Mouse (Mus musculus) cortical plate, adult 2 months (tissue): ENCODE results near the gene Socs5. TPM values are rescaled to one million over a fixed set of nuclear protein-coding genes. Genes with fewer than 3 reads are reported as not detected.

Experiments
- H3K27ac ChIP-seq: fragments of 200-500 bp; 2 replicates; pipeline ENCODE4 v1.5.1; 2012; ENCODE audit warnings: low read length, control low read depth, inconsistent platforms; ENCODE audit not compliant: insufficient read depth
- H3K4me1 ChIP-seq: fragments of 200-500 bp; 2 replicates; pipeline ENCODE4 v1.6.1; 2011; ENCODE audit warnings: low read length; ENCODE audit not compliant: control insufficient read depth, insufficient read depth
- H3K4me3 ChIP-seq: fragments of 200-500 bp; 2 replicates; pipeline ENCODE4 v1.5.1; 2011; ENCODE audit warnings: mild to moderate bottlenecking, low read length, control low read depth; ENCODE audit not compliant: insufficient read depth
- CTCF ChIP-seq: fragments of 200-500 bp; IDR thresholded peaks from 2 replicates; pipeline ENCODE4 v1.5.1; 2011; ENCODE audit warnings: mild to moderate bottlenecking, control low read depth, low read length; ENCODE audit not compliant: insufficient read depth; ENCODE audit errors: extremely low read depth
- POLR2A ChIP-seq: fragments of 200-500 bp; IDR thresholded peaks from 2 replicates; pipeline ENCODE4 v1.6.1; 2011; ENCODE audit warnings: mild to moderate bottlenecking, low read length, control low read depth; ENCODE audit not compliant: insufficient read depth; ENCODE audit errors: extremely low read depth
- polyA plus RNA-seq: library from polyadenylated mRNA; depleted of rRNA; stranded (reverse); fragments of >200 nt; gene quantifications from 2 replicates; pipeline ENCODE4 v1.2.3, GENCODE M21; 2012

Socs5 gene
- polyA plus RNA-seq, 1 experiment: 64.1 TPM

DNA sequence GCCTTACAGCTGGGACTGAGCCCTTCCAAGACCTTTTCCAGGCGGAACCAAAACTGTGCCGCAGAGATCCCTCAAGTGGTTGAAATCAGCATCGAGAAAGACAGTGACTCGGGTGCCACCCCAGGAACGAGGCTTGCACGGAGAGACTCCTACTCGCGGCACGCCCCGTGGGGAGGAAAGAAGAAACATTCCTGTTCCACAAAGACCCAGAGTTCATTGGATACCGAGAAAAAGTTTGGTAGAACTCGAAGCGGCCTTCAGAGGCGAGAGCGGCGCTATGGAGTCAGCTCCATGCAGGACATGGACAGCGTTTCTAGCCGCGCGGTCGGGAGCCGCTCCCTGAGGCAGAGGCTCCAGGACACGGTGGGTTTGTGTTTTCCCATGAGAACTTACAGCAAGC, 26.3 kb downstream of the Socs5 start:
- Histone ChIP-seq H3K4me1 (no peaks in the 10 kb centered on the region), H3K4me3 (no peak overlapping the region)
- TF ChIP-seq CTCF: no peak
- TF ChIP-seq POLR2A: no peak

DNA sequence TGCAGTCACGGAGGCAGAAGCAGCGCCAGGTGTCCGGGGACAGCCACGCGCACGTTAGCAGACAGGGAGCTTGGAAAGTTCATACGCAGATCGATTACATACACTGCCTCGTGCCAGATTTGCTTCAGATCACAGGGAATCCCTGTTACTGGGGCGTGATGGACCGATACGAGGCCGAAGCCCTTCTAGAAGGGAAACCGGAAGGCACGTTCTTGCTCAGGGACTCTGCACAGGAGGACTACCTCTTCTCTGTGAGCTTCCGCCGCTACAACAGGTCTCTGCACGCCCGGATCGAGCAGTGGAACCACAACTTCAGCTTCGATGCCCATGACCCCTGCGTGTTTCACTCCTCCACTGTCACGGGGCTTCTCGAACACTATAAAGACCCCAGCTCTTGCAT, 27.2 kb downstream of the Socs5 start:
- H3K4me3 ChIP-seq: no peak overlapping the region
- no peak for TF ChIP-seq CTCF
- no peak for TF ChIP-seq POLR2A
- no peak overlapping the region for H3K27ac ChIP-seq
- H3K4me1 ChIP-seq: no peaks in the 10 kb centered on the region

More for the DNA sequence above, 26.3 kb downstream of the Socs5 start:
- H3K27ac ChIP-seq: no peak overlapping the region

DNA sequence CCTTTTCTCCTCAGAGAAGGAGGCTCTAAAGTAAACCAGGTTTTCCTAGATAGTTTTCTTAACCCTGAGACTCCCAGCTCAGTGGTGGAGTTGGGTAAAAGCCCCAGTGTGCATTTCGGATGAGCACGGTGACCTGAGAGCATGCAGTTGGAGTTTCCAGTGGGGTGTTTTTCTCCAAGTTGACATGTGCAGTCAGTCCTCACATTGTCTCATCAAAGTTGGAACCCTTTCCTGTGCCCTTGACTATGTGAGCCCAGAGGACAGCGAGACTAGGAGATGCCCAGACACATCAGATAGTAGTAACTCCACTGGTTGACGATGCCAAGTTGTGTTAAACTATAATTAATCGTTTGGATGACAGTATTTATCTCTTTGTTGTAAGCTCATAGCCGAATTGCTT, 28.3 kb downstream of the Socs5 start:
- TF ChIP-seq POLR2A (no peak), CTCF (no peak)
- Histone ChIP-seq H3K27ac (no peak overlapping the region), H3K4me3 (no peak overlapping the region), H3K4me1 (peaks cover under 1% of the 10 kb centered on the region; the same call in 1 of the 2 replicates)

- H3K27ac ChIP-seq: no peak overlapping the region
- TF ChIP-seq POLR2A (no peak), CTCF (no peak)
Observed at GRCm38 (mm10) chr17:87141188-87141935, 33.9 kb downstream of the Socs5 start.

DNA sequence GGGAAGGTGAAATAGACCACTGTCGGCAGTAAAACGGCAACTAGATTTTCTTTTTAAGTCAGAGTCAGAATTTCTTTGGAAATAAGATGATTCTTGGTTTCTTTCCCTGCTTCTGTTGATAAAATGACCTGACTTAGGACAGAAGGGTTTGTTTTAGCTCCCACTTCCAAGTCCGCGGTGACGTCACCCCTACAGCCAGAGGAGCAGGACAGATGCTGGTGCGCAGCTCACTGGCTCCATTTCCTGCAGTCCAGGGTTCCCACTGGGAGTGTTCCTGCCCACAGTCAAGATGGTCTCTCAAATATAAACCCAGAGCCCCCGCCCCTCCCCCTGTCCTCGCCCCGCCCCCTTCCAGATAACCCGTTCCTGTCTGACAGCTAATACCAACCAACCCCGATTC, 34.8 kb downstream of the Socs5 start:
- Histone ChIP-seq H3K27ac (no peak overlapping the region), H3K4me3 (no peak overlapping the region), H3K4me1 (peaks cover 1% of the 10 kb centered on the region; the same call in 1 of the 2 replicates)
- TF ChIP-seq CTCF (no peak), POLR2A (no peak)

More at GRCm38 (mm10) chr17:87141188-87141935, 33.9 kb downstream of the Socs5 start:
- Histone ChIP-seq H3K4me3 (no peak overlapping the region), H3K4me1 (peaks cover 1% of the 10 kb centered on the region; the same call in 1 of the 2 replicates)

DNA sequence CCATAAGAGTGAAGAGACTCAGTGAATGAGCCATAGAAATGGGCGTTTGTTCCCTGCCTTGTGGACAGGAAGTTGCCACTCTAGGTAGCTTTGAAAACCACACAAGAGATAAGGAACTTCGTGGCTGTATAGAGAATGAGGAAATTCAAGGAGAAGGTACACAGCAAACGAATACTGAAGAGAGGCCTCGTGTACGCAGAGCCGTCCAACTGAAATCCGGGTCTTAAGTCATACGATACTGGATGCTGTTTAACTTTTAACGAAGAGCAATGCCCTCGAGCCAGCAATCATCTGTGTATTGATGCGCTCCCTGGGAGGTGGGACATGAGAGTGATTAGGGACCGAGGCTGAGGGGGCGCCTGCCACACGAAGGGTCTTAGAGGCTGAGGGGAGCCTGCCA, 35.7 kb downstream of the Socs5 start:
- TF ChIP-seq CTCF (no peak), POLR2A (no peak)
- peaks cover 1% of the 10 kb centered on the region; the same call in 1 of the 2 replicates for H3K4me1 ChIP-seq
- no peak overlapping the region for H3K4me3 ChIP-seq
- no peak overlapping the region for H3K27ac ChIP-seq

- H3K27ac ChIP-seq: no peak overlapping the region
- no peaks in the 10 kb centered on the region for H3K4me1 ChIP-seq
- no peak overlapping the region for H3K4me3 ChIP-seq
- TF ChIP-seq CTCF (no peak), POLR2A (no peak)
Observed at GRCm38 (mm10) chr17:87146415-87147021, 39.0 kb downstream of the Socs5 start.

DNA sequence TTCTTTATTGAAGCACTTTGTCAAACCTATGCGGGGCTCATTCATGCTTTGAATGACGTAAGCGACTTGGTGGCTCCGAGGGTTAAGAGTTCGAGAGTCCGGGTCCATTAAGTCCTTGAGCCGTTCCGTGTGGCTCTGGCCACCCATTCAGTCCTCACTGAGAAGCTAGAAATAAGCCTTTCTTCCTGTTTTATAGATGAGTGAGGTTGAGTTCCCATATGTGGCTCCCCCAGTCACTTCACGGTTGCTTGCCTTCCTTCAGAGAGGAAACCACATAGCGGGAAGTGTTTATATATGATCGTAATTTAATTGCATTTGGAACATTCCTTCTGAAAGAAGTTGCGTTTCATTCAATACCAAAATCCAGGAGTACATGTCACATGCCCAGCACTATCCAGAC, 42.3 kb downstream of the Socs5 start:
- no peak overlapping the region for H3K4me3 ChIP-seq
- no peaks in the 10 kb centered on the region for H3K4me1 ChIP-seq
- no peak overlapping the region for H3K27ac ChIP-seq
- TF ChIP-seq POLR2A (no peak), CTCF (no peak)

DNA sequence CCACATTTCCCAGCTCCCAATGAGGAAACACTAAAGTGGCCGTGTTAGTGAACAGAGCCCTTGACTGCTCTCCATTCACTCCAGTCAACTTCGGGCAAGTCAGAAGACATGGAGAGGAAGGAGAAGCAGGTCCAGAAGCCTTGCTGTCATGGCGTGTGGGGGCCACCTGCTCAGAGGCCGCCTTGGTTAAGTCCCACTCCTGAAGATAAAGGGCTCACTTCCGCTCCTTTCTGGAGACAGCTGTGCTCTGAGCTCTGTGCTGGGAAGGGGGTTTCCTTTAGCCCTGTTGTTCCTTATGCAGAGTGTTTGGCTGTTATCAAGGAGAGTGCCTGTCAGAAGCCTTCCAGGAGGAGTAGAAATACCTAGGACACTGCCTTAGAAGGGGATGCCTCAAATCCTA, 45.5 kb downstream of the Socs5 start:
- TF ChIP-seq POLR2A (no peak), CTCF (no peak)
- Histone ChIP-seq H3K4me1 (no peaks in the 10 kb centered on the region), H3K27ac (no peak overlapping the region), H3K4me3 (no peak overlapping the region)

DNA sequence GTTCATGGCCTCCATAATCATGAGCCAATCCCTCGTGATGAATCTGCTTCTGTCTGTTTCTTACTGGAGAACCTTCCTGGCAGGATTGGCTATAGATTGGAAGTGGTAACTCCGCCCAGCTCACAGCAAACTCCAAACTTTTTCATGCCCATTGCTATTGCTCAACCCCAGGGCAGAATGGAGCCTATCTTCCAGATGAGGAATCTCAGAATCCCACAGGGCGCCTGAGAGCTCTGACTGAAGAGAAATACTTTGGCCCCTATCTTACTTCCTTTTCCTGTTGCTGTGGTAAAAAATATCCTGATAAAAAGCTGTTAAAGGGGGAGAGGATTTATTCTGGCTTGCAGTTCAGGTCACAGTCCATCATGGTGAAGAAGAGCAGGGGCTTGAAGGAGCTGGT, 48.2 kb downstream of the Socs5 start:
- no peak overlapping the region for H3K27ac ChIP-seq
- H3K4me3 ChIP-seq: no peak overlapping the region
- TF ChIP-seq CTCF (no peak), POLR2A (no peak)
- H3K4me1 ChIP-seq: no peaks in the 10 kb centered on the region

DNA sequence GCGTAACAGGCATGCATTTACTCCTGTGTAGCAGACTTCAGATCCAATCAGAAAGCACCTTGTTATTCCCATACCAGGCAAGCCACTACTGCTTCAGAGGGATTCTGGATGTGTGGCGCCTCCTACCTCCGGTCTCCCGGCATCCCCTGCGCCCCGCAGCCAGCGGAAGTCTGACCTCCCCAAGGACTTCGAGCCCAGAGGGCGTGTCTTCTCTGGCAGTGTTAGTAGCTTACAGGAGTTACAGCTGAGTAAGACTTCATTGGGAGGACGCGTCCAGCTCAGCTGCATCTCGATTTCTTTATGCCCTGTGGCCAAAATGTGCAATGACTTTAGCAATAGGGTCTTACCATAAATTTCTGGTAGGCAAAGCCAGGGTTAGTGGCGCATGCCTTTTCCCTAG, 50.3 kb downstream of the Socs5 start:
- Histone ChIP-seq H3K4me3 (no peak overlapping the region), H3K4me1 (no peaks in the 10 kb centered on the region), H3K27ac (no peak overlapping the region)
- TF ChIP-seq CTCF: no peak
- no peak for TF ChIP-seq POLR2A
